Mouse (Mus musculus) intestine, embryonic 16.5 days (tissue): Measurements from ENCODE around the gene Gstm7. TPM values are rescaled to one million over a fixed set of nuclear protein-coding genes. Genes with fewer than 3 reads are reported as not detected.
"Not testable (repeated sequence)": the region's sequence is repeated elsewhere in the genome, so short reads cannot be mapped to it uniquely, and the experiment has no call there.

Experiments used
- ATAC-seq: fragments of 200-750 bp; cut with Nextera tagmentation; 2 replicates; pipeline ENCODE4 v1.8.0; 2017; ENCODE audit warnings: moderate TSS enrichment, moderate library complexity
- H3K27ac ChIP-seq: fragments of 300-500 bp; sonication (generic); 2 replicates; pipeline ENCODE4 v1.5.1; 2014; ENCODE audit warnings: mild to moderate bottlenecking, low read length
- H3K27me3 ChIP-seq: fragments of 300-500 bp; sonication (generic); replicated peaks from 2 replicates; pipeline ENCODE4 v1.6.1; 2014; ENCODE audit warnings: low read length, control low read depth, mixed read lengths; ENCODE audit not compliant: control insufficient read depth, insufficient read depth
- H3K36me3 ChIP-seq: fragments of 300-500 bp; sonication (generic); 2 replicates; pipeline ENCODE4 v1.6.1; 2014; ENCODE audit warnings: low read length, control low read depth; ENCODE audit not compliant: control insufficient read depth, insufficient read depth
- H3K4me1 ChIP-seq: fragments of 300-500 bp; sonication (generic); 2 replicates; pipeline ENCODE4 v1.6.1; 2014; ENCODE audit warnings: low read length, control low read depth, mixed read lengths; ENCODE audit not compliant: control insufficient read depth, insufficient read depth
- H3K4me2 ChIP-seq: fragments of 300-500 bp; sonication (generic); 2 replicates; pipeline ENCODE4 v1.6.1; 2014; ENCODE audit warnings: low read depth, low read length, control low read depth
- H3K4me3 ChIP-seq: fragments of 300-500 bp; sonication (generic); 2 replicates; pipeline ENCODE4 v1.5.1; 2014; ENCODE audit warnings: mild to moderate bottlenecking, low read length
- H3K9ac ChIP-seq: fragments of 300-500 bp; sonication (generic); 2 replicates; pipeline ENCODE4 v1.6.1; 2014; ENCODE audit warnings: low read depth, low read length
- H3K9me3 ChIP-seq: fragments of 300-500 bp; sonication (generic); 2 replicates; pipeline ENCODE4 v1.6.1; 2016; ENCODE audit warnings: low read length, control low read depth; ENCODE audit not compliant: control insufficient read depth
- WGBS: fragments of 180-500 bp; shearing (Covaris S2); extraction: QIAGEN DNeasy Blood & Tissue Kit; methylation state at CpG from one replicate; pipeline ENCODE4 v1.1.7; 2014; 5-methylcytosine and 5-hydroxymethylcytosine counted together
- polyA plus RNA-seq: library from polyadenylated mRNA; unstranded; fragments of >200 nt; fragmentation: Nextera tagmentation; extraction: Ambion mirVana; gene quantifications from 2 replicates; pipeline ENCODE4 v1.2.1, GENCODE M21; 2015

Gene Gstm7
- polyA plus RNA-seq, 1 experiment from 2014 or later, result 32.2 TPM

- Histone ChIP-seq H3K27ac (peak overlapping the region; percentile 80), H3K36me3 (no peaks in the 10 kb centered on the region), H3K4me1 (peaks cover 15% of the 10 kb centered on the region), H3K9ac (no peak overlapping the region; the same call in 1 of the 2 replicates), H3K4me3 (no peak overlapping the region), H3K27me3 (no peaks in the 10 kb centered on the region), H3K4me2 (no peak overlapping the region), H3K9me3 (no peaks in the 10 kb centered on the region)
- ATAC-seq, result peak; percentile 59
- 47% methylated on average over 5 of the region's 5 CpGs for WGBS
These were observed 33.2 kb upstream of the Gstm7 start for GRCm38 (mm10) chr3:107964656-107965308.

GRCm38 (mm10) chr3:107964026-107964425 lies 32.4 kb upstream of the Gstm7 start:
- ATAC-seq, result no peak
- Histone ChIP-seq H3K36me3 (no peaks in the 10 kb centered on the region), H3K4me3 (no peak overlapping the region), H3K27me3 (no peaks in the 10 kb centered on the region), H3K4me1 (peaks cover 12% of the 10 kb centered on the region), H3K27ac (peak overlapping the region; percentile 67), H3K9ac (no peak overlapping the region), H3K9me3 (no peaks in the 10 kb centered on the region), H3K4me2 (no peak overlapping the region)
- 79% methylated on average over 4 of the region's 4 CpGs for WGBS

GRCm38 (mm10) chr3:107955260-107955659 lies 23.6 kb upstream of the Gstm7 start:
- not testable (repeated sequence) for H3K27me3 ChIP-seq, H3K36me3 ChIP-seq, H3K9me3 ChIP-seq, H3K27ac ChIP-seq, ATAC-seq, H3K4me1 ChIP-seq, H3K4me3 ChIP-seq, H3K9ac ChIP-seq, H3K4me2 ChIP-seq
- WGBS, result 87% methylated on average over 9 of the region's 9 CpGs

GRCm38 (mm10) chr3:107953906-107954305 lies 22.3 kb upstream of the Gstm7 start:
- Histone ChIP-seq H3K4me3 (no peak overlapping the region), H3K27me3 (no peaks in the 10 kb centered on the region), H3K9me3 (no peaks in the 10 kb centered on the region), H3K27ac (no peak overlapping the region), H3K4me2 (no peak overlapping the region), H3K9ac (no peak overlapping the region), H3K36me3 (no peaks in the 10 kb centered on the region), H3K4me1 (peaks cover 5% of the 10 kb centered on the region; the same call in 1 of the 2 replicates)
- WGBS, result 80% methylated on average over 5 of the region's 5 CpGs
- ATAC-seq, result 0 out of 2 replicates have a peak, but pooled peaks have one; percentile 19

GRCm38 (mm10) chr3:107953328-107953755 lies 21.7 kb upstream of the Gstm7 start:
- WGBS, result 28% methylated on average over 6 of the region's 6 CpGs
- H3K9me3 ChIP-seq, result no peaks in the 10 kb centered on the region
- no peak overlapping the region for H3K27ac ChIP-seq
- no peaks in the 10 kb centered on the region for H3K36me3 ChIP-seq
- peak; percentile 68; the same call in 1 of the 2 replicates for ATAC-seq
- H3K4me2 ChIP-seq, result no peak overlapping the region
- no peak overlapping the region for H3K9ac ChIP-seq
- peaks cover 5% of the 10 kb centered on the region; the same call in 1 of the 2 replicates for H3K4me1 ChIP-seq
- no peaks in the 10 kb centered on the region for H3K27me3 ChIP-seq
- H3K4me3 ChIP-seq, result no peak overlapping the region

GRCm38 (mm10) chr3:107950531-107950930 lies 18.9 kb upstream of the Gstm7 start:
- Histone ChIP-seq H3K27ac (no peak overlapping the region), H3K9ac (no peak overlapping the region), H3K27me3 (no peaks in the 10 kb centered on the region), H3K4me3 (no peak overlapping the region), H3K36me3 (no peaks in the 10 kb centered on the region), H3K9me3 (no peaks in the 10 kb centered on the region), H3K4me1 (peaks cover 5% of the 10 kb centered on the region; the same call in 1 of the 2 replicates), H3K4me2 (no peak overlapping the region)
- WGBS, result 80% methylated on average over 11 of the region's 11 CpGs
- ATAC-seq, result no peak

GRCm38 (mm10) chr3:107949461-107949860 lies 17.8 kb upstream of the Gstm7 start:
- not testable (repeated sequence) for H3K36me3 ChIP-seq, H3K27me3 ChIP-seq, H3K4me2 ChIP-seq, ATAC-seq, H3K4me3 ChIP-seq, H3K4me1 ChIP-seq, H3K9ac ChIP-seq, H3K27ac ChIP-seq, H3K9me3 ChIP-seq
- WGBS, result 86% methylated on average over 1 of the region's 1 CpGs

- Histone ChIP-seq H3K9me3 (no peaks in the 10 kb centered on the region), H3K4me1 (no peaks in the 10 kb centered on the region), H3K27me3 (no peaks in the 10 kb centered on the region), H3K36me3 (no peaks in the 10 kb centered on the region), H3K27ac (no peak overlapping the region), H3K9ac (no peak overlapping the region), H3K4me3 (no peak overlapping the region), H3K4me2 (no peak overlapping the region)
- ATAC-seq, result no peak
- WGBS, result 62% methylated on average over 4 of the region's 4 CpGs
These were observed 14.1 kb upstream of the Gstm7 start for GRCm38 (mm10) chr3:107945729-107946128.

GRCm38 (mm10) chr3:107943239-107943990 lies 11.8 kb upstream of the Gstm7 start, which contains the start of gene Gstm6:
Gstm6 (minus strand) TSS chr3:107943749.
- WGBS, result 16% methylated on average over 20 of the region's 20 CpGs
- no peaks in the 10 kb centered on the region for H3K4me1 ChIP-seq
- H3K27me3 ChIP-seq, result no peaks in the 10 kb centered on the region
- H3K9ac ChIP-seq, result no peak within 1 kb of the TSS
- ATAC-seq, result peak; percentile 91
- peak within 1 kb of the TSS; percentile 39 for H3K4me2 ChIP-seq
- H3K4me3 ChIP-seq, result peak within 1 kb of the TSS; percentile 28
- H3K36me3 ChIP-seq, result no peaks in the 10 kb centered on the region
- no peak within 1 kb of the TSS for H3K27ac ChIP-seq
- no peaks in the 10 kb centered on the region for H3K9me3 ChIP-seq
